Mouse (Mus musculus) spleen, postnatal 10 days (tissue): ENCODE measurements around the gene Rims1.

Experiments
- DNase-seq, 2 experiments: peaks; one replicate each; pipeline ENCODE4 v3.0.0; 2021 to 2022; ENCODE audit warnings: low spot score in 2 of 2

Rims1 gene

GRCm38 (mm10) chr1:22248898-22249386, 556.9 kb downstream of the Rims1 start:
- DNase-seq = no peak

GRCm38 (mm10) chr1:22245748-22246147, 560.0 kb downstream of the Rims1 start:
- no peak for DNase-seq
